Mouse (Mus musculus): ENCODE data around the gene Gpm6a. TPM values are rescaled to one million over a fixed set of nuclear protein-coding genes. Genes with fewer than 3 reads are reported as not detected.

Gpm6a gene
- polyA plus RNA-seq, 1 experiment from 2014 or later, result 18.2 TPM

DNA sequence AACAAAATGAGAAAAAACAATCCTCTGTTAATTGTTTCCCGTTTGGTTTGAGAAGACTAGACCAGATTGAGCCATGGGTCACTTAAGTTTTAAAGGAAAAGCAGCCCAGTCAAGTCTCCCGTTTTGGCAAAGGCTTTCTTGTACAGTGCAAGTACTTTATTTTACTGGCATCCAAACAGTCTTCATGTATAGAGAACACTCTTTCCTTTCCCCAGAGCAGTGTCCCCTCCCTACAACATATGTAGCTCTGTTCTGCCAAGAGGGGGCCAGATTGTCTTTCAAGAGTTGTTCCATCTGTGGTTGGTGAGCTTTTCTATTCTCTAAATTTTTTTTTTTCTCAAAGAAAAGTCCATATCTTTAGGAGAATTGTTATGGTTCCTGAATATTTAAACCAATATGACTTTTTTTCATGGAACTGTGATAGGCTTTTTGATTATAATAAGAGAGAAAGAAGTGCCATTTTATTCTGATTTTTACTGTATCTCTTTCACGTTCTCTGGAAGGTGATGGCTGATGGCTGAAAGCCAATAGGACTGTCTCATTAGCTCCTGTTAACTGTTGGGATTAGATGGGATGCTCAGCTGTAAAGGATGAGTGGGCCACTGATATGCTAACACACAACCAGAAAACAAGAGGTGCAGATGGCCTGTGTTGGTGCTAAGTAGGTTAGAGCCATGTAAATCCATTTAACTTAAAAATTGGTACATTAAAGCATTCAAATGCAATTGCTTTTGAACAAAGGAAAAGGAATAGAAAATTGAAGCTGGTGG, 37.4 kb downstream of the Gpm6a start:
- Histone ChIP-seq H3K36me3 (ENCODE audit: insufficient read depth, low read length) (no peaks in the 10 kb centered on the region), H3K4me3 (ENCODE audit: low read depth, low read length) (no peak overlapping the region), H3K4me1 (ENCODE audit: insufficient read depth, low read depth, low read length) (no peaks in the 10 kb centered on the region), H3K9ac (replicated peaks; ENCODE audit: low read depth) (no peak overlapping the region), H3K4me2 (replicated peaks; ENCODE audit: low read depth, low read length) (no peak overlapping the region), H3K27me3 (replicated peaks; ENCODE audit: insufficient read depth, low read length) (no peaks in the 10 kb centered on the region), H3K27ac (ENCODE audit: low read length) (no peak overlapping the region), H3K9me3 (ENCODE audit: low read length) (no peaks in the 10 kb centered on the region)
- DNase-seq (ENCODE audit: low spot score) (no peak), ATAC-seq (no peak)
- TF ChIP-seq EP300 (IDR thresholded peaks at IDR 0.05) (no peak), CTCF (IDR thresholded peaks at IDR 0.05) (no peak)
- WGBS, result 63% methylated on average over 3 of the region's 3 CpGs

DNA sequence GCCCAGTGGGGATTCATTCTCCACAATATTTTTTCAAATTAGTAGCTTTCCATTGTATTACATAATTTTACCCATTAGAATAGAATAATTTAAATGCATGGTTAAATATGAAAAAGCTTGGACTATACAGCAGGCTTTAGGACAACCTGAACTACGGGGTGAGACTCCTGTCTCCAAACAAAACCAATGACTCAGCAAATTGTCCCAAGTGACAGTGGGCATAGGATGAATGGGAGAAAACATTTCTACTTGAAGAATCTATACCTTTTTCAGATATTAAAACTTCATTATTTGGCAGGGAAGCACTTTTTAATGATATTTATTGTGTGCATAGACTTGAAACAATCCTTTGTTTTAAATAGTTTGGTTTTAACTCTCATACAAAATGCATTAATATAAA, 41.0 kb downstream of the Gpm6a start:
- WGBS, result 63% methylated on average over 1 of the region's 1 CpGs
- no peak for TF ChIP-seq CTCF (IDR thresholded peaks at IDR 0.05)
- no peak for TF ChIP-seq EP300 (IDR thresholded peaks at IDR 0.05)
- Histone ChIP-seq H3K4me2 (replicated peaks; ENCODE audit: low read depth, low read length) (no peak overlapping the region), H3K4me3 (ENCODE audit: low read depth, low read length) (no peak overlapping the region), H3K36me3 (ENCODE audit: insufficient read depth, low read length) (no peaks in the 10 kb centered on the region), H3K27me3 (replicated peaks; ENCODE audit: insufficient read depth, low read length) (no peaks in the 10 kb centered on the region), H3K4me1 (ENCODE audit: insufficient read depth, low read depth, low read length) (no peaks in the 10 kb centered on the region), H3K9ac (replicated peaks; ENCODE audit: low read depth) (no peak overlapping the region), H3K27ac (ENCODE audit: low read length) (no peak overlapping the region), H3K9me3 (ENCODE audit: low read length) (no peaks in the 10 kb centered on the region)
- no peak for ATAC-seq
- DNase-seq (ENCODE audit: low spot score), result no peak

DNA sequence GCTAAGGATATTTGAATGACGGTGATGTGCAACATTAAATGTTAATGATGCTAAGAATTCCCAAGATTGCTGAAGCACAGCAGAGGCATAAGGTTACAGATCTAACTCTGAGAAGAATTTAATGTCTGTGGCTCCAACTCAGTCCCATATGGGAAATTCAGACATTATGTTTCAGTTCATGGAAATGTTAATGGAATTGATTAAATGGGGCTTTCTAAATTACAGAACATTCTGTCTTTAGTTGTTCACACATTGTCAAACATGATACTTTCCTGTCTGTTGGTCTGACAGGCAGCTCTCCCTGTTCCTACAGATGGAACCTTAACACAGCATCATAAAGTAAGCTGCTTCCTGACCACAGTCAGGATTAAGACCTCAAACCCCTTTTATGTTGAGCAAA, 47.8 kb downstream of the Gpm6a start:
- H3K9me3 ChIP-seq (ENCODE audit: low read length), result no peaks in the 10 kb centered on the region
- TF ChIP-seq EP300 (IDR thresholded peaks at IDR 0.05), result no peak
- TF ChIP-seq CTCF (IDR thresholded peaks at IDR 0.05), result no peak
- no peaks in the 10 kb centered on the region for H3K4me1 ChIP-seq (ENCODE audit: insufficient read depth, low read depth, low read length)
- whole genome bisulfite sequencing, result 88% methylated on average over 1 of the region's 1 CpGs
- no peaks in the 10 kb centered on the region for H3K36me3 ChIP-seq (ENCODE audit: insufficient read depth, low read length)
- H3K4me2 ChIP-seq (replicated peaks; ENCODE audit: low read depth, low read length), result no peak overlapping the region
- ATAC-seq (no peak), DNase-seq (ENCODE audit: low spot score) (no peak)
- H3K27ac ChIP-seq (ENCODE audit: low read length), result no peak overlapping the region
- H3K27me3 ChIP-seq (replicated peaks; ENCODE audit: insufficient read depth, low read length), result no peaks in the 10 kb centered on the region
- no peak overlapping the region for H3K9ac ChIP-seq (replicated peaks; ENCODE audit: low read depth)
- H3K4me3 ChIP-seq (ENCODE audit: low read depth, low read length), result no peak overlapping the region

DNA sequence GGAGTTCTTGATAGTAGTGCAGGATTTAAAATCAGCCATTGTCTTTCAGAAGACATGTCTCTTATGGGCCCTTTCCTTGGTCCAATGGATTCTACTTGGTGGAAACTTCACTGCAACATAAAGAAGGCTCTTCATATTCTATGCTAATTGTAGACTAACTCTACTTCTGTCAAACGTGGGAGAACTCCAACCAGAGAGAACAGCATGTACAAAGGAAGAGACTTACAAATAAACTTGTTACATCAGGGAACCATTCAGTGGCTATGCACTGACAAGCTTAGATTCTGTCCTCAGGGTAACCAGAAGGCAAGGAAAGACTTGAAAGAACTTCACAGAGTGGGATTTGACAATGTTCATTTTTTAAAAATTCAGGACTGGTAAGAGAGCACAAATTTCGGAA, 48.3 kb downstream of the Gpm6a start:
- DNase-seq (ENCODE audit: low spot score) (no peak), ATAC-seq (no peak)
- H3K27ac ChIP-seq (ENCODE audit: low read length), result no peak overlapping the region
- no peak overlapping the region for H3K9ac ChIP-seq (replicated peaks; ENCODE audit: low read depth)
- 45% methylated on average over 2 of the region's 2 CpGs for WGBS
- H3K4me3 ChIP-seq (ENCODE audit: low read depth, low read length), result no peak overlapping the region
- H3K36me3 ChIP-seq (ENCODE audit: insufficient read depth, low read length), result no peaks in the 10 kb centered on the region
- no peak overlapping the region for H3K4me2 ChIP-seq (replicated peaks; ENCODE audit: low read depth, low read length)
- no peaks in the 10 kb centered on the region for H3K9me3 ChIP-seq (ENCODE audit: low read length)
- no peaks in the 10 kb centered on the region for H3K27me3 ChIP-seq (replicated peaks; ENCODE audit: insufficient read depth, low read length)
- TF ChIP-seq EP300 (IDR thresholded peaks at IDR 0.05), result no peak
- TF ChIP-seq CTCF (IDR thresholded peaks at IDR 0.05), result no peak
- H3K4me1 ChIP-seq (ENCODE audit: insufficient read depth, low read depth, low read length), result no peaks in the 10 kb centered on the region

DNA sequence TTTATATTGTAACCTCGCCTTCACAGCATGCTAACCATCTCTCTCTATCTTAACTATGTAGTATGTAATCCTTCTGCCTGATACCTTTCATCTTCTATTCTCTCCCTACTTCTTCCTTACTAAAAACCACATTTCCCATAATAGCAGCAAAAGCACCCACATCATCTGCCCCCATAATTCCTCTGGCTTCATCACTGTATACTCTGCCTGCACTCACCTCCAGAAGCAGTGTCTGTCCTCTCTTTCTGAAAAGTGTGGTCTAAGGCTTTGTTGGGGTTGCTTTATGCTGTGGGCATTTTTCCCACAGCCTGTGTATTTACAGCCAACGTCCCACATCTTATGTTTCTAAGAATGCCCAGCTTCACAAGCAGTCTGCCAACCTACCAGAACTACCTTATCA, 57.6 kb downstream of the Gpm6a start:
- no peaks in the 10 kb centered on the region for H3K4me1 ChIP-seq (ENCODE audit: insufficient read depth, low read depth, low read length)
- no peak overlapping the region for H3K4me2 ChIP-seq (replicated peaks; ENCODE audit: low read depth, low read length)
- no peaks in the 10 kb centered on the region for H3K36me3 ChIP-seq (ENCODE audit: insufficient read depth, low read length)
- no peak overlapping the region for H3K27ac ChIP-seq (ENCODE audit: low read length)
- TF ChIP-seq EP300 (IDR thresholded peaks at IDR 0.05) (no peak), CTCF (IDR thresholded peaks at IDR 0.05) (no peak)
- H3K4me3 ChIP-seq (ENCODE audit: low read depth, low read length), result no peak overlapping the region
- H3K27me3 ChIP-seq (replicated peaks; ENCODE audit: insufficient read depth, low read length), result no peaks in the 10 kb centered on the region
- H3K9me3 ChIP-seq (ENCODE audit: low read length), result no peaks in the 10 kb centered on the region
- DNase-seq (ENCODE audit: low spot score) (no peak), ATAC-seq (no peak)
- no peak overlapping the region for H3K9ac ChIP-seq (replicated peaks; ENCODE audit: low read depth)
- WGBS, result 65% methylated on average over 2 of the region's 2 CpGs

DNA sequence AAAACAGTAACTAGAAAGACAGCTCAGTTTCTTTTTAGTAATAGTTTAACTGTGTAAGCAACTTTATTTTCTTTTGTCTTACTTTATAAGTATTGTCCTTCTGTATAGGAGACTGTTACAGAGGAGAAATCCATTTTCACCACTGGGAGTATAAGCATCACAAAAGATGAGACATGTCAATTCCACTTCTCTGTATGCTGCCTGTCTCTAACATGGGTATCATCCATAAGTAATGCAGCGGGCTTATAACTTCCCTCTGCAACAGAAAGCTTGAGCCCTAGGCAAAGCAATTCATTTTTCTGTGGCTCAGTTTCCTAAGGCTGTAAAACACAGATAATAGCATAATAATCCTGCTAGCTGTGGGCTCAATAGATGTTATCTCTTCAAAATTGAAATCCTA, 62.4 kb downstream of the Gpm6a start:
- H3K27ac ChIP-seq (ENCODE audit: low read length), result no peak overlapping the region
- no peaks in the 10 kb centered on the region for H3K27me3 ChIP-seq (replicated peaks; ENCODE audit: insufficient read depth, low read length)
- DNase-seq (ENCODE audit: low spot score) (no peak), ATAC-seq (no peak)
- no peaks in the 10 kb centered on the region for H3K36me3 ChIP-seq (ENCODE audit: insufficient read depth, low read length)
- H3K4me1 ChIP-seq (ENCODE audit: insufficient read depth, low read depth, low read length), result no peaks in the 10 kb centered on the region
- no peak overlapping the region for H3K9ac ChIP-seq (replicated peaks; ENCODE audit: low read depth)
- 65% methylated on average over 1 of the region's 1 CpGs for WGBS
- TF ChIP-seq CTCF (IDR thresholded peaks at IDR 0.05), result no peak
- TF ChIP-seq EP300 (IDR thresholded peaks at IDR 0.05), result no peak
- no peak overlapping the region for H3K4me2 ChIP-seq (replicated peaks; ENCODE audit: low read depth, low read length)
- no peak overlapping the region for H3K4me3 ChIP-seq (ENCODE audit: low read depth, low read length)
- H3K9me3 ChIP-seq (ENCODE audit: low read length), result no peaks in the 10 kb centered on the region
